Mouse (Mus musculus) hindbrain, postnatal 0 days (tissue): ENCODE data around the gene Lime1. TPM values are rescaled to one million over a fixed set of nuclear protein-coding genes. Genes with fewer than 3 reads are reported as not detected.

ENCODE experiments used
- ATAC-seq: fragments of 200-750 bp; cut with Nextera tagmentation; 2 replicates; pipeline ENCODE4 v1.8.0; 2017; ENCODE audit warnings: mild to moderate bottlenecking, moderate TSS enrichment, moderate library complexity
- DNase-seq: peaks from one replicate; pipeline ENCODE4 v3.0.0-alpha.2; 2015; ENCODE audit warnings: low spot score
- H3K27ac ChIP-seq: fragments of 300-500 bp; sonication (generic); 2 replicates; pipeline ENCODE4 v1.5.1; 2014; ENCODE audit warnings: mild to moderate bottlenecking
- H3K27me3 ChIP-seq: fragments of 300-500 bp; sonication (generic); 2 replicates; pipeline ENCODE4 v1.6.1; 2014; ENCODE audit warnings: low read length, mixed read lengths; ENCODE audit not compliant: insufficient read depth
- H3K36me3 ChIP-seq: fragments of 300-500 bp; sonication (generic); 2 replicates; pipeline ENCODE4 v1.6.1; 2014; ENCODE audit warnings: low read length, mixed read lengths; ENCODE audit not compliant: insufficient read depth
- H3K4me1 ChIP-seq: fragments of 300-500 bp; sonication (generic); 2 replicates; pipeline ENCODE4 v1.6.1; 2014; ENCODE audit warnings: antibody characterized with exemption, low read length, mixed read lengths; ENCODE audit not compliant: insufficient read depth
- H3K4me2 ChIP-seq: fragments of 300-500 bp; sonication (generic); 2 replicates; pipeline ENCODE4 v1.6.1; 2014; ENCODE audit warnings: low read depth, mild to moderate bottlenecking, low read length, moderate library complexity, mixed read lengths
- H3K4me3 ChIP-seq: fragments of 300-500 bp; sonication (generic); 2 replicates; pipeline ENCODE4 v1.5.1; 2014; ENCODE audit warnings: low read length
- H3K9ac ChIP-seq: fragments of 300-500 bp; sonication (generic); replicated peaks from 2 replicates; pipeline ENCODE4 v1.6.1; 2014; ENCODE audit warnings: mild to moderate bottlenecking, low read length, moderate library complexity, mixed read lengths
- H3K9me3 ChIP-seq: fragments of 300-500 bp; sonication (generic); 2 replicates; pipeline ENCODE4 v1.6.1; 2016; ENCODE audit warnings: low read length, mixed read lengths
- CTCF ChIP-seq: IDR thresholded peaks from 2 replicates; pipeline ENCODE4 v1.5.1; 2016; ENCODE audit warnings: antibody characterized with exemption, control low read depth, low read depth
- WGBS: fragments of 180-500 bp; shearing (Covaris S2); extraction: QIAGEN DNeasy Blood & Tissue Kit; methylation state at CpG from one replicate; pipeline ENCODE4 v1.1.7; 2014; 5-methylcytosine and 5-hydroxymethylcytosine counted together
- polyA plus RNA-seq: library from polyadenylated mRNA; unstranded; fragments of >200 nt; fragmentation: Nextera tagmentation; extraction: Ambion mirVana; gene quantifications from 2 replicates; pipeline ENCODE4 v1.2.1, GENCODE M21; 2015
- total RNA-seq: library from RNA; depleted of rRNA; stranded (reverse); fragments of >200 nt; gene quantifications from 2 replicates; pipeline ENCODE4 v1.2.3, GENCODE M21; 2014; rRNA removed

Gene Lime1
- total and polyA plus RNA-seq, 2 experiments from 2014 or later, result 24.1 to 49.0 TPM

DNA sequence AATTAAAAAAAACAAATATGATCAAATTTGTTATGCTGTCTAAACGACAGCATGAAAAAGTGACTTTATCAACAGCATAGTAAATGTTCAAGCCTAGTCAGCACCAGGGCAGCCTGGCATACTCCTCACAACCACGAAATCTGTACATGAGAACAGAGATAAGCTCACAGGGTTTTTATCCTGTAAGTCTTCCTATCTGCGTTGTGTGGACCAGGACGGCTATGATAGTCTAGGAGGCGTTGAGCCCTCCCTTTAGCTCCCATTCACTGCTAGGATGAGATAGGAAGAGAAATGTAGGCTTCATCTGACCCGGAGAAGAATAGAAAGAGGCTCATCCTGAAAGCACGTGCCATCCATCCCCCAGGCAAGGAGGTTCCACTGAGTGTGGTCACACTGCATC is 39.5 kb downstream of the Lime1 start:
- TF ChIP-seq CTCF, result no peak
- no peak overlapping the region for H3K4me3 ChIP-seq
- WGBS, result 85% methylated on average over 7 of the region's 7 CpGs
- 0 out of 2 replicates have a peak, but pooled peaks cover 2% of the 10 kb centered on the region for H3K4me1 ChIP-seq
- H3K4me2 ChIP-seq, result no peak overlapping the region
- H3K27me3 ChIP-seq, result no peaks in the 10 kb centered on the region
- DNase-seq (no peak), ATAC-seq (no peak)
- H3K27ac ChIP-seq, result no peak overlapping the region
- H3K9me3 ChIP-seq, result no peaks in the 10 kb centered on the region
- peaks cover 6% of the 10 kb centered on the region; the same call in 1 of the 2 replicates for H3K36me3 ChIP-seq
- no peak overlapping the region for H3K9ac ChIP-seq

DNA sequence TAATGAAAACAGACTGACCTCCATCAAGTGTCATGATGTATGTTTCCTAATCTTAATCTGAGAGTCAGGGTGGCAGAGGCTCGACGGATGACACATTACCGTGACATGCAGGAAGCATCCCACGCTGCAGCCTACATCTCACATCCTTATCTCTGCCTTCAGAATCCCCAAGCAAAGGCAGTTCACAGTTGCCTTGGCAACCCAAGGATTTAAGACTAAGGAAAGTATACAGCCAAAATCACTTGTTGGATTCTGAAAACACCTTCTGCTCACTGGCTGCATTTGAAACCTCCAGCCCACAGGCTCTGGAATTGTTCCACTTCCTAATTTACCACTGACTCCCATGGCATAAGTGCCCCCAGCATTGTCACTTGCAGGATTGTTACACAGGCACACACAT is 40.5 kb downstream of the Lime1 start:
- no peak for TF ChIP-seq CTCF
- Histone ChIP-seq H3K36me3 (peaks cover 6% of the 10 kb centered on the region; the same call in 1 of the 2 replicates), H3K27ac (no peak overlapping the region), H3K9me3 (no peaks in the 10 kb centered on the region), H3K27me3 (no peaks in the 10 kb centered on the region), H3K9ac (no peak overlapping the region), H3K4me1 (0 out of 2 replicates have a peak, but pooled peaks cover 2% of the 10 kb centered on the region), H3K4me3 (no peak overlapping the region), H3K4me2 (no peak overlapping the region)
- ATAC-seq, result no peak
- DNase-seq, result peak; percentile 7
- WGBS, result 66% methylated on average over 4 of the region's 4 CpGs

DNA sequence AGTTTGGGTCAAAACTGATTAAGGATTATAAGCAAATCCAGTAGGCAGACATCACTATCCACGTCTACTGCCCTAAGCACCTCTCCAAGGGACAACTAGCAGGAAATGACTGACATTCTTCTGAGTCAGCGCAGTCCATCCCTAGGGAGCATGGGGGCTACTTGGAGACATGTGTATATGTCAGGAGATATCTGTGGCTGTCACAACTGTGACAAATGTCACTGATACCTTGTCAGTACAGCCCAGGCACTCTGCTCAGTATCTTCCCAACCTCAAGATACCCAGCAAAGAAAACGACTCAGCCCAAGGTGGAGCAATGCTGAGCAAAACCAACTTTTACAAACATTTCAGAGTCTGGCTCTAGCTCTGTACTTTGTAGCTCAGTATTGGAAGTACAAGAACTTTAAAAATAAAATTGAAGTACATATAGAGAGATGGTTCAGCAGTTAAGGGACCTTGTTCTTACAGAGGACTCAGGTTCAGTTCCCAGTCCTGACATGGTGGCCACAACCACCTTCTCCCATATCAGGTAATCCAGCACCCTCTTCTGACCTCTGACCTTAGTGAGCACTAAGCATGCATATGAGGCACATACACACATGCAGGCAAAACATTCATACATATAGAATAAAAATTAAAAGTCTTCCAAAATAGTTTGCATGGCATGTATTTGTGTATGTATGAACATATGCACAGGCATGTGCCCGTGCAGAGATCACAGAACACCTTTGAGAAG is 41.2 kb downstream of the Lime1 start:
- DNase-seq, result no peak
- 0 out of 2 replicates have a peak, but pooled peaks cover 2% of the 10 kb centered on the region for H3K4me1 ChIP-seq
- no peak overlapping the region for H3K9ac ChIP-seq
- H3K27ac ChIP-seq, result no peak overlapping the region
- H3K36me3 ChIP-seq, result peaks cover 6% of the 10 kb centered on the region; the same call in 1 of the 2 replicates
- H3K4me3 ChIP-seq, result no peak overlapping the region
- H3K27me3 ChIP-seq, result no peaks in the 10 kb centered on the region
- 80% methylated on average over 4 of the region's 4 CpGs for WGBS
- no peak for TF ChIP-seq CTCF
- no peaks in the 10 kb centered on the region for H3K9me3 ChIP-seq
- no peak for ATAC-seq
- no peak overlapping the region for H3K4me2 ChIP-seq

DNA sequence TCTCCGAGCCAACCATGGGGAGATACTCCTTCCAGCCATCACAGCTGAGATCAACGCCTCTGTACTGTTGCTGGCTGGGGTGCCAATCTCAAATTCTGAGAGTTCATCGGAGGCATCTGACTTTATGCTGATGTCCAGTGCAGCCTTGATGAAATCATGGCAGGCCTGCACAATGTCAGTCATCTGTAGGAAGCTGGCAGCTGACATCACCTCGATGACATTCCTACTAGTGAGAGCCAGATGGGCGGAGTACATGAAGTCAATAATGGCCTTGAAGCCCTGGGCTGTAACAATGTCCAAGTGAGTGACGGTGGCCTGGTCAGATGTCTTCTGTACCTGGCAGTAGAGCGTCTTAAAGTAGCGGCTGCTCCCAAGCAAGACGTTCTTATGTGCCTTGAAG is 44.0 kb downstream of the Lime1 start:
- H3K9me3 ChIP-seq, result no peaks in the 10 kb centered on the region

More for the DNA sequence above, 44.0 kb downstream of the Lime1 start:
- no peak overlapping the region for H3K4me3 ChIP-seq
- ATAC-seq, result no peak
- H3K4me1 ChIP-seq, result 0 out of 2 replicates have a peak, but pooled peaks cover 2% of the 10 kb centered on the region
- H3K27me3 ChIP-seq, result no peaks in the 10 kb centered on the region
- no peak overlapping the region for H3K27ac ChIP-seq
- no peak for DNase-seq
- no peak overlapping the region for H3K4me2 ChIP-seq
- H3K36me3 ChIP-seq, result peaks cover 6% of the 10 kb centered on the region; the same call in 1 of the 2 replicates
- WGBS, result 92% methylated on average over 9 of the region's 9 CpGs
- no peak for TF ChIP-seq CTCF
- H3K9ac ChIP-seq, result no peak overlapping the region

Other genes starting within 250 kb of the Lime1 start
- 128 and 142 TPM in 2 replicates for gene Kcnq2, start 244.8 kb upstream of the Lime1 start, total RNA-seq
- gene Kcnq2, start 244.8 kb upstream of the Lime1 start, polyA plus RNA-seq, result 32.3 and 34.6 TPM in 2 replicates
- gene Eef1a2, start 223.1 kb upstream of the Lime1 start, total RNA-seq, result 304 and 351 TPM in 2 replicates
- gene Eef1a2, start 223.1 kb upstream of the Lime1 start, polyA plus RNA-seq, result 24.7 and 26.7 TPM in 2 replicates
- gene Ppdpf, start 192.8 kb upstream of the Lime1 start, total RNA-seq, result 300 and 340 TPM in 2 replicates
- gene Ppdpf, start 192.8 kb upstream of the Lime1 start, polyA plus RNA-seq, result 329 and 347 TPM in 2 replicates
- not detected in 2 replicates for gene Ptk6, start 177.3 kb upstream of the Lime1 start, total RNA-seq
- gene Ptk6, start 177.3 kb upstream of the Lime1 start, polyA plus RNA-seq, result not detected in 2 replicates
- gene Srms, start 166.9 kb upstream of the Lime1 start, total RNA-seq, result 0.07 and 0.47 TPM in 2 replicates
- 0.09 and 0.18 TPM in 2 replicates for gene Srms, start 166.9 kb upstream of the Lime1 start, polyA plus RNA-seq
- 2.2 and 2.8 TPM in 2 replicates for gene Fndc11, start 160.1 kb upstream of the Lime1 start, total RNA-seq
- 0.25 and 0.52 TPM in 2 replicates for gene Fndc11, start 160.1 kb upstream of the Lime1 start, polyA plus RNA-seq
- 2.8 and 5.7 TPM in 2 replicates for gene Helz2, start 138.1 kb upstream of the Lime1 start, total RNA-seq
- gene Helz2, start 138.1 kb upstream of the Lime1 start, polyA plus RNA-seq, result 0.19 and 0.24 TPM in 2 replicates
- gene Gmeb2, start 92.0 kb upstream of the Lime1 start, total RNA-seq, result 19.2 and 25.2 TPM in 2 replicates
- gene Gmeb2, start 92.0 kb upstream of the Lime1 start, polyA plus RNA-seq, result 8.6 and 8.9 TPM in 2 replicates
- gene Stmn3, start 65.6 kb upstream of the Lime1 start, total RNA-seq, result 1,221 and 1,263 TPM in 2 replicates
- 1,758 and 1,824 TPM in 2 replicates for gene Stmn3, start 65.6 kb upstream of the Lime1 start, polyA plus RNA-seq
- 52.2 and 97.2 TPM in 2 replicates for gene Rtel1, start 60.3 kb upstream of the Lime1 start, total RNA-seq
- gene Rtel1, start 60.3 kb upstream of the Lime1 start, polyA plus RNA-seq, result 21.6 and 28.0 TPM in 2 replicates
- gene Zgpat, start 15.2 kb upstream of the Lime1 start, total RNA-seq, result 66.3 and 85.3 TPM in 2 replicates
- gene Zgpat, start 15.2 kb upstream of the Lime1 start, polyA plus RNA-seq, result 37.5 and 40.6 TPM in 2 replicates
- 13.0 and 14.7 TPM in 2 replicates for gene Arfrp1, start 14.7 kb upstream of the Lime1 start, total RNA-seq
- 70.7 TPM in 2 replicates for gene Arfrp1, start 14.7 kb upstream of the Lime1 start, polyA plus RNA-seq
- 29.0 and 33.0 TPM in 2 replicates for gene Zbtb46, start 79.3 kb downstream of the Lime1 start, total RNA-seq
- 17.0 and 19.2 TPM in 2 replicates for gene Zbtb46, start 79.3 kb downstream of the Lime1 start, polyA plus RNA-seq
- not detected in 2 replicates for gene Abhd16b, start 113.1 kb downstream of the Lime1 start, total RNA-seq
- gene Abhd16b, start 113.1 kb downstream of the Lime1 start, polyA plus RNA-seq, result 0.08 TPM in 1 of 2 replicates, not detected in the other
- gene Tpd52l2, start 117.1 kb downstream of the Lime1 start, total RNA-seq, result 52.2 and 92.5 TPM in 2 replicates
- 127 and 128 TPM in 2 replicates for gene Tpd52l2, start 117.1 kb downstream of the Lime1 start, polyA plus RNA-seq
- gene Dnajc5, start 140.4 kb downstream of the Lime1 start, total RNA-seq, result 417 and 459 TPM in 2 replicates
- 260 and 276 TPM in 2 replicates for gene Dnajc5, start 140.4 kb downstream of the Lime1 start, polyA plus RNA-seq
- 49.9 and 58.2 TPM in 2 replicates for gene Uckl1, start 204.8 kb downstream of the Lime1 start, total RNA-seq
- gene Uckl1, start 204.8 kb downstream of the Lime1 start, polyA plus RNA-seq, result 36.5 and 38.1 TPM in 2 replicates
- gene Prpf6, start 211.8 kb downstream of the Lime1 start, total RNA-seq, result 29.9 and 32.3 TPM in 2 replicates
- 39.8 and 42.4 TPM in 2 replicates for gene Prpf6, start 211.8 kb downstream of the Lime1 start, polyA plus RNA-seq
- gene Zfp512b, start 212.7 kb downstream of the Lime1 start, total RNA-seq, result 66.2 and 75.8 TPM in 2 replicates
- 70.3 and 74.6 TPM in 2 replicates for gene Zfp512b, start 212.7 kb downstream of the Lime1 start, polyA plus RNA-seq
- 110 and 144 TPM in 2 replicates for gene Samd10, start 219.1 kb downstream of the Lime1 start, total RNA-seq
- 124 and 138 TPM in 2 replicates for gene Samd10, start 219.1 kb downstream of the Lime1 start, polyA plus RNA-seq